Mouse (Mus musculus) liver, embryonic 18 days (tissue): ENCODE data around the gene Eif2ak2. TPM values are rescaled to one million over a fixed set of nuclear protein-coding genes. Genes with fewer than 3 reads are reported as not detected.

Experiments
- polyA plus RNA-seq: library from polyadenylated mRNA; depleted of rRNA; stranded (reverse); fragments of >200 nt; gene quantifications from 2 replicates; pipeline ENCODE4 v1.2.3, GENCODE M21; 2012; rRNA removed

The Eif2ak2 gene
- polyA plus RNA-seq: 6.8 and 7.7 TPM in 2 replicates

DNA sequence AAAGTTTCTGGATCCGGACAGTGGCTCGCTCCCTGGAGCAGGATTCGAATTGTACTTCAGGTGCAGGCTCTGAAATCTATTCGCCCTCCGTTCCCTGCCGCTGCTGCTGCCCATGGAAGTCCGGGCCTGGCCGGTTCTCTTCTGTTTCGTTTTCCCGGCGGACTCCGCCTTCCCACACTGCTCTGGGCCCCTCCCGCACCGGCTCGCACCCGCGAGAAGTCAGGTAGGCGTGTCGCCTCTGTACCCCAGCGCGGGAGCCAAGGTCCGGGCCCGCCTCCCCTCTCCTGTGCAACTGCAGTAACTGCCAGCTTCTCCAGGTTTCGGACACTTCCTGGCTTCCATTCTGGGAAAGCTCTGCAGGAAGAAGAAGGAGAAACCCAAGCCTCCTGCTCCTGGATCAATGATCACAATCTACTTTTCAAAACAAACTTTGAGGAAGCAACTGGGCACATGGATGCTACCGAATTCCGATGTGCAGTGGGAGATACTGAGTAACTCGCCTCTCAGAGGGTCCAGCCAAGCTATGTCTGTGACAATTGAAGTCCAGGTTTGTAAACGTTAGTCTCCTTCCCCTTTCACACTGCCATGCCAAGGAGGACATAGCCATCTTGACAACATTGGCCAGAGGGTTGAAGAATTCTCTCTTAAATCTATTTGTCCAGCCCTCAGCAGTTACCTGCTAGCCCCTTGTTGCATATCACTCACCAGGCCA lies at the start of gene Eif2ak2:
Gene Eif2ak2, minus strand, starts transcription at position 173 of the 712 bp plus-strand sequence.

DNA sequence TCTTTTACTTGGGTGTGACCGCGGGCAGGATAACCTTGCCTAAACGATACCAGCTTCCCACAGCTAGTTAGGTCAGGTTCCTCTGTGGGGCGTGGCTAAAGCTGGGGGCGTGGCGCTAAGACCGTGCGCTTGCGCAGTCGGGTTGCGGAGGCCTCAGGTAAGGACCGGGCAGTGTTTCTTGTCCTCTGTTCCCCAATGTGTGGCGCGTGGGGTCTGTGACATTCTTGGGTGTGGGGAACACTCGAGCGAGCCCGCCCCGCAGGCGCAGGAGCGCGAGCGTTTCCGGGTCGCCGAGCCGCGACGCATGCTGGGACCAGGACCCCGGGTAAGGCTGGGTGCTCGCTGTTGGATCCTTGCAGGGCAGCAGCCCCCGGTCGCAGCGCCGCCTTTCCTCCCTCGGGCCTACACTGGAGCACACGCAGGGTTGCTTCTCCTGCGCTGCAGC lies 34.0 kb upstream of the Eif2ak2 start, which contains the start of gene Cebpzos:
Gene Cebpzos, plus strand, starts transcription at position 132 of the 445 bp plus-strand sequence.

DNA sequence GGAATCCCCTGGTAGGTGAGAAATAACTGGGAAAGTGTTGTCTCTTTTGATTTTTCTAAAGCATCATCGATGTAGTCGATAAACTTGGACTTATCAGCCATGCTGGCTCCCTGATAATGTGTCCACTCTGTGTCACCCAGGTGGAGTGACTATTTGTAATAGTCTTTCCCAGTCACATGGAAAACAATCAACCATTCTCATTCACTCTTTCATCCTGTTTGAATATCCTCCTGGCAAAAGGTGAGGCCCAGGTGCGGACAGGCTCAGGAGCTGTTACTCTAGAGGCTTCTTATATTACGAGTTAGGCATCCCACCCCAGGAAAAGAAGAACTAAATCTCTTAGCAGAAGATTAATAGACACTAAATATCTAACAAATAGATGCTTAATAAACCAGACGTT lies 24.5 kb upstream of the Eif2ak2 start, which contains the start of gene Sult6b1:
Gene Sult6b1, minus strand, starts transcription at position 101 of the 400 bp plus-strand sequence.

DNA sequence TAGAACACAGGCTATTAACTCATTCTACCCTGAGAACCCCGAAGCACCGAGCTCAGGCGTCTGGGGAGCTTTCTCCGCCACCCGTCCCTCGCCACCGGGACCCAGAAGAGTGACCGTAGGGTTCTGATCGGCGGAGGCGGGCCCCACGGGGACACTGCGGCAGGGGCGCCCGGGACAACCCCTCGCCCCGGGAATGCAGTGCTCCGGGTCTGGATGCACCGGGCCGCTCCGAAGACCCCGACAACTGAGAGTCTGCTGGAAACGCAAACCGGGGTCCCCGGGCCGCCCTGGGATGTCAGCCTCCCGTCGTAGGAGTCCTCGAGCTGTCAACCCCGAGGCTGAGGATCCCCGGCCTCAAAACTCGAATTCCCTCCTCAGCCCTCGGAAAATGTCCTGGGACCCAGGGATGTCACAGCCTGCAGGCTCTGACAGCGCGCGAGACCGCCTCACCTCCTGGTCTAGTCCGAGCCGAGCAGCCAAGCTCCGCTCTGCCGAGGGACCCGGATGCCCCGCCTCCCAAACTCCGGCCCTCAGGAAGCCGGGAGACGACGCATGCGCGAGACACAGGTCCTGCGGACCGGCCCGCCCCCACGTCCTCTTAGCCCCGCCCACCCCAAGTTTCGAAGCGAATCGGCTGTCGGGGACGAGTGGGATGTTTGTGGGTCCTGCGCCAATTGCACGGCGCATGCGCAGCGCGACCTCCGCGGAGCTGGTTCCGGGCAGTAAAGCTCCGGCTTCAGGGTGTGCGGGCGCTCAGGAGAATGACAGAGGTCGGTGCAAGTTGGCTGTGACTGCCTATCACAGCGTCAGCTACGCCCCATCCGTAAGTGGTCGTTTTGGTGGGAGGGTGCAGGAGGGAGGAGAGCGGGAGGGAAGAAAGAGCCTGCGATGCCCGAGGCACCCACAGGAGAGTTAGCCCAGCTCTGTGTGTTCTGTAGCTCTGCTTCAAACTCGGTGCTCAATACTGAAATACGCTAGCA lies 47.2 kb downstream of the Eif2ak2 start, which contains the start of the genes Heatr5b and Gpatch11:
Gene Heatr5b, minus strand, starts transcription at position 509 of the 980 bp plus-strand sequence.
Gene Gpatch11, plus strand, starts transcription at position 712 of the 980 bp plus-strand sequence.

Other genes starting within 250 kb of the Eif2ak2 start
- gene Strn, start 145.4 kb downstream of the Eif2ak2 start, polyA plus RNA-seq: 3.3 and 3.7 TPM in 2 replicates
- 5.8 and 6.4 TPM in 2 replicates for gene Heatr5b, start 47.2 kb downstream of the Eif2ak2 start, polyA plus RNA-seq
- gene Gpatch11, start 47.0 kb downstream of the Eif2ak2 start, polyA plus RNA-seq: 6.8 and 7.4 TPM in 2 replicates
- not detected in 2 replicates for gene Sult6b1, start 24.4 kb upstream of the Eif2ak2 start, polyA plus RNA-seq
- gene Cebpzos, start 33.9 kb upstream of the Eif2ak2 start, polyA plus RNA-seq: 18.0 and 18.1 TPM in 2 replicates
- gene Cebpz, start 54.5 kb upstream of the Eif2ak2 start, polyA plus RNA-seq: 7.0 and 7.6 TPM in 2 replicates
- gene Ndufaf7, start 54.6 kb upstream of the Eif2ak2 start, polyA plus RNA-seq: 10.2 and 11.4 TPM in 2 replicates
- gene Prkd3, start 138.2 kb upstream of the Eif2ak2 start, polyA plus RNA-seq: 10.1 and 10.9 TPM in 2 replicates
- gene Qpct, start 169.3 kb upstream of the Eif2ak2 start, polyA plus RNA-seq: 31.7 and 33.5 TPM in 2 replicates